Mouse (Mus musculus) neutrophil, adult 59 days (primary cell): ENCODE measurements around the gene Ect2l. TPM values are rescaled to one million over a fixed set of nuclear protein-coding genes. Genes with fewer than 3 reads are reported as not detected.

Experiments used
- total RNA-seq, 2 experiments: library from RNA; stranded (reverse); gene quantifications; 1 replicate in 1 of 2; 2 replicates in 1 of 2; pipeline ENCODE4 v1.2.4; 2023

Gene Ect2l
- not detected for total RNA-seq

DNA sequence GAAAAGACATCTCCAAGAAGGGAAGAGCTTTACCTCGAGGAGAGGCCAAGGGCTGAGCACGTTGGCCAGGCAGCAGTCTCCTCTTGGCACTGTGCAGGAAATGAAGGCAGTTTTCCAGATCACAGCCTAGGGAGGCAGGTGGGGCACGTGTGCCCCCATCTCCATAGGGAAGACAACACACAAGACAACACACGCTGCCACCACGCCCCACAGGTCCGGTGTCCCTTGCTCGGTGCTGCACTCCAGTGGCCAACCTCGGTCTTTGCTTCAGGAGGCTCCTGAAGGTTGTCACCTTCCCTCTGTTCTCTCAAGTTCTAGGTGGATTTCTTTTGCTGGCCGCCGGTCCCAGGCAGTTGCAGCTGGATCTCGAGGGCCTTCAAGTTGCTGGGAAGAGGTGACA lies at the start of gene Ect2l:
Gene Ect2l (minus strand): TSS at position 165 of the 400 bp plus-strand sequence.

GRCm38 (mm10) chr10:18234560-18235401 lies 24.1 kb upstream of the Ect2l start, which contains the start of gene Ccdc28a:
Gene Ccdc28a, minus strand, starts transcription at chr10:18234998.

Other genes starting within 250 kb of the Ect2l start
- 100 to 1,000 TPM; 119 to 123 TPM for gene Abracl, start 187.6 kb downstream of the Ect2l start, total RNA-seq
- gene Reps1, start 155.0 kb downstream of the Ect2l start, total RNA-seq, result 10 to 100 TPM; 50.4 to 59.6 TPM
- gene Ccdc28a, start 24.1 kb upstream of the Ect2l start, total RNA-seq, result 1 to 10 TPM; 6.6 to 8.9 TPM
- gene Nhsl1, start 108.1 kb upstream of the Ect2l start, total RNA-seq, result under 1 TPM; 0.49 to 0.79 TPM